ENCODE assay signal across 22 mouse cellular contexts in genomic region chr17:35780362-35780761, GRCm38 (mm10). TPM values are rescaled to one million over a fixed set of nuclear protein-coding genes. Genes with fewer than 3 reads are reported as not detected.
DNase-seq lines count a peak whose midpoint lies in the region; ATAC-seq and TF ChIP-seq lines count a peak whose summit lies in the region.
"Had no signal": no experiment of that assay in that cellular context is flagged by ENCODE, and none has a peak within 500 bp of the region (broad histone marks: within the 10 kb centered on the region; RNA-seq: fewer than 3 reads in every experiment).

No protein-coding gene starts in this region.

- ATAC-seq in lung, embryonic 15.5 days (ENCODE audit: borderline replicate concordance, extremely low read depth, low FRiP score, low TSS enrichment) = no peak
- ATAC-seq: forebrain, embryonic 16.5 days had no signal

- H3K4me2 ChIP-seq in lung, embryonic 15.5 days = no peak overlapping the region
- H3K4me2 ChIP-seq in myocyte (ENCODE audit: low read depth) = peak overlapping the region; percentile 0
- H3K4me2 ChIP-seq: heart, embryonic 15.5 days; hindbrain, embryonic 15.5 days; kidney, embryonic 15.5 days; midbrain, embryonic 11.5 days had no signal

- H3ac ChIP-seq in myocyte (ENCODE audit: control insufficient read depth, insufficient read length) = no peak overlapping the region

- peak overlapping the region; percentile 75; the same call in 1 of the 2 replicates for H3K27ac ChIP-seq in lung, embryonic 15.5 days
- peak overlapping the region; percentile 40; the same call in 1 of the 2 replicates for H3K27ac ChIP-seq in MEL (ENCODE audit: control insufficient read depth, low read depth, low read length)
- H3K27ac ChIP-seq in embryonic fibroblast, embryonic 13.5 days (ENCODE audit: insufficient read depth, low read length) = peak overlapping the region; percentile 11; the same call in 1 of the 2 replicates
- H3K27ac ChIP-seq: forebrain, embryonic 10.5 days; heart, embryonic 15.5 days; hindbrain, embryonic 15.5 days; kidney, embryonic 15.5 days; left cerebral cortex, adult 2 months; liver, embryonic 14.5 days had no signal

- WGBS in lung, embryonic 15.5 days = 91% methylated on average over 7 of the region's 7 CpGs

- no peaks in the 10 kb centered on the region for H3K36me3 ChIP-seq in lung, embryonic 15.5 days
- peaks cover 0 to 19% of the 10 kb centered on the region in 2 experiments; a peak in 2 of 4 replicates for H3K36me3 ChIP-seq in MEL (ENCODE audit: control insufficient read depth in 1 of 2, insufficient read depth in 2 of 2, low read length in 2 of 2)
- no peaks in the 10 kb centered on the region for H3K36me3 ChIP-seq in myocyte (ENCODE audit: control insufficient read depth, insufficient read depth)
- H3K36me3 ChIP-seq: forebrain, embryonic 10.5 days; heart, embryonic 15.5 days; hindbrain, embryonic 15.5 days; kidney, embryonic 15.5 days had no signal

- H3K79me2 ChIP-seq in MEL (ENCODE audit: control insufficient read depth, insufficient read depth, low read length, poor library complexity) (no peaks in the 10 kb centered on the region), myocyte (ENCODE audit: control insufficient read depth, insufficient read depth) (no peaks in the 10 kb centered on the region)

- TF ChIP-seq RAD21 in MEL (IDR thresholded peaks at IDR 0.05; ENCODE audit: low read depth, low read length) = no peak

- no peak for TF ChIP-seq CTCF in MEL (IDR thresholded peaks at IDR 0.05 in 2 of 3, conservative IDR thresholded peaks at IDR 0.05 in 1 of 3; ENCODE audit: control insufficient read depth in 1 of 3, insufficient read depth in 1 of 3, low read depth in 2 of 3, low read length in 3 of 3, poor library complexity in 1 of 3, severe bottlenecking in 1 of 3)
- no peak for TF ChIP-seq CTCF in embryonic fibroblast, embryonic 13.5 days (IDR thresholded peaks at IDR 0.05; ENCODE audit: borderline replicate concordance, insufficient read depth, low read length)

- no peak for TF ChIP-seq POLR2A in MEL (IDR thresholded peaks at IDR 0.05; ENCODE audit: control insufficient read depth in 1 of 2, insufficient read depth in 1 of 2, low read depth in 1 of 2, low read length in 2 of 2, poor library complexity in 1 of 2)
- TF ChIP-seq POLR2A in embryonic fibroblast, embryonic 13.5 days (IDR thresholded peaks at IDR 0.05; ENCODE audit: low read depth, low read length) = no peak
- TF ChIP-seq POLR2A in myocyte (IDR thresholded peaks at IDR 0.05; ENCODE audit: insufficient read length, low read depth) = no peak

- H3K9me3 ChIP-seq in lung, embryonic 15.5 days = no peaks in the 10 kb centered on the region
- no peaks in the 10 kb centered on the region for H3K9me3 ChIP-seq in MEL (replicated peaks; ENCODE audit: insufficient read depth, low read length)
- H3K9me3 ChIP-seq: forebrain, embryonic 10.5 days; heart, embryonic 15.5 days; hindbrain, embryonic 15.5 days; kidney, embryonic 15.5 days had no signal

- peak; percentile 85 to 91 for TF ChIP-seq EP300 in MEL (IDR thresholded peaks at IDR 0.05; ENCODE audit: low read depth in 1 of 2, low read length in 2 of 2)

- no peaks in the 10 kb centered on the region for H3K27me3 ChIP-seq in lung, embryonic 15.5 days
- H3K27me3 ChIP-seq in MEL (ENCODE audit: control insufficient read depth in 1 of 2, insufficient read depth in 2 of 2, low read length in 2 of 2) (no peaks in the 10 kb centered on the region), myocyte (ENCODE audit: control insufficient read depth, insufficient read depth, insufficient read length) (no peaks in the 10 kb centered on the region)
- H3K27me3 ChIP-seq: heart, embryonic 15.5 days; hindbrain, embryonic 15.5 days; kidney, embryonic 15.5 days had no signal

- no peak overlapping the region for H3K4me3 ChIP-seq in lung, embryonic 15.5 days
- H3K4me3 ChIP-seq in MEL (ENCODE audit: control insufficient read depth in 1 of 2, insufficient read depth in 1 of 2, low read depth in 2 of 2, low read length in 2 of 2) = no peak overlapping the region
- H3K4me3 ChIP-seq in embryonic fibroblast, embryonic 13.5 days (ENCODE audit: insufficient read depth, low read length) = no peak overlapping the region
- H3K4me3 ChIP-seq in myocyte = no peak overlapping the region
- H3K4me3 ChIP-seq: forebrain, embryonic 10.5 days; heart, embryonic 15.5 days; hindbrain, embryonic 15.5 days; kidney, embryonic 15.5 days; left cerebral cortex, adult 2 months had no signal

- peaks cover 34% of the 10 kb centered on the region for H3K4me1 ChIP-seq in lung, embryonic 15.5 days
- H3K4me1 ChIP-seq in MEL (ENCODE audit: control insufficient read depth in 1 of 2, insufficient read depth in 2 of 2, low read length in 2 of 2) = peaks cover 3 to 35% of the 10 kb centered on the region in 2 experiments; a peak in 3 of 4 replicates
- peaks cover 22% of the 10 kb centered on the region for H3K4me1 ChIP-seq in embryonic fibroblast, embryonic 13.5 days (ENCODE audit: control insufficient read depth, insufficient read depth, low read length)

- DNase-seq in lung, postnatal 14 days = no peak
- peak; percentile 87 for DNase-seq in MEL (ENCODE audit: low read depth, low spot score)
- DNase-seq in right cerebral cortex, postnatal 36 days (ENCODE audit: low spot score in 2 of 2) = no peak
- no peak for DNase-seq in layer of hippocampus, adult 18-20 months (ENCODE audit: low spot score in 2 of 2)
- DNase-seq: adrenal gland, postnatal 10 days; B cell, adult 2 months; cerebellum, adult 9-10 months; gastrocnemius, postnatal 14 days; heart, postnatal 4 days; kidney, postnatal 4 days; thymus, postnatal 14 days had no signal

- no peak overlapping the region for H3K9ac ChIP-seq in lung, embryonic 15.5 days
- no peak overlapping the region for H3K9ac ChIP-seq in MEL (ENCODE audit: control insufficient read depth, low read depth, low read length, poor library complexity, severe bottlenecking)
- H3K9ac ChIP-seq: heart, embryonic 15.5 days; hindbrain, embryonic 15.5 days; kidney, embryonic 15.5 days; liver, embryonic 14.5 days had no signal

TF ChIP-seq in MEL, 35 proteins besides CTCF, POLR2A, EP300 and RAD21 (continues in another document):
- TF ChIP-seq CHD1 (IDR thresholded peaks at IDR 0.05; ENCODE audit: low read depth, low read length) (no peak), MAZ (IDR thresholded peaks at IDR 0.05; ENCODE audit: low read depth, low read length) (no peak), SIN3A (IDR thresholded peaks at IDR 0.05; ENCODE audit: low read length) (peak; percentile 48; the same call in 1 of the 2 replicates), CHD2 (IDR thresholded peaks at IDR 0.05; ENCODE audit: low read length) (no peak), USF2 (IDR thresholded peaks at IDR 0.05; ENCODE audit: borderline replicate concordance in 1 of 2, insufficient read depth in 1 of 2, low read depth in 1 of 2, low read length in 2 of 2) (no peak), UBTF (IDR thresholded peaks at IDR 0.05; ENCODE audit: borderline replicate concordance, insufficient read depth, low read depth, low read length) (no peak), NRF1 (IDR thresholded peaks at IDR 0.05; ENCODE audit: insufficient read depth, low read depth, low read length, poor library complexity, severe bottlenecking) (no peak), KAT2A (conservative IDR thresholded peaks at IDR 0.05; ENCODE audit: low read depth, low read length) (no peak), SMC3 (IDR thresholded peaks at IDR 0.05; ENCODE audit: low read depth, low read length) (no peak)

TF ChIP-seq in myocyte, 11 proteins besides CTCF, POLR2A, EP300 and RAD21:
- TF ChIP-seq SRF (IDR thresholded peaks at IDR 0.05; ENCODE audit: control insufficient read depth, insufficient read length, low read depth) (no peak), MYOG (IDR thresholded peaks at IDR 0.05; ENCODE audit: control insufficient read depth in 1 of 3, insufficient read depth in 1 of 3, insufficient read length in 2 of 3, low read depth in 2 of 3) (no peak), MYOD1 (IDR thresholded peaks at IDR 0.05; ENCODE audit: control insufficient read depth in 1 of 3, insufficient read length in 2 of 3, low read depth in 2 of 3) (no peak), REST (IDR thresholded peaks at IDR 0.05; ENCODE audit: insufficient read depth, insufficient read length) (no peak), POLR2AphosphoS2 (IDR thresholded peaks at IDR 0.05; ENCODE audit: insufficient read length, low read depth) (no peak), CEBPB (IDR thresholded peaks at IDR 0.05; ENCODE audit: insufficient read depth, poor library complexity, severe bottlenecking) (no peak), TCF12 (IDR thresholded peaks at IDR 0.05; ENCODE audit: insufficient read depth, poor library complexity, severe bottlenecking) (no peak), E2F4 (IDR thresholded peaks at IDR 0.05; ENCODE audit: insufficient read depth) (no peak)

RNA-seq across cellular contexts. Expression of gene Ier3, which starts 41.1 kb away (rescaled TPM):
- polyA plus RNA-seq in lung, embryonic 15.5 days (2015; fragmentation: Nextera tagmentation; extraction: Ambion mirVana) = 17.9 and 21.0 TPM in 2 replicates
- total RNA-seq in MEL (2012; rRNA removed) = 5.5 and 8.4 TPM in 2 replicates
- 10 to 100 TPM in 1 of 2 experiments, not detected in 1; 12.2 TPM for polyA plus RNA-seq in MEL (2012; ENCODE audit: insufficient read depth in 1 of 2, insufficient read length in 2 of 2, low read depth in 1 of 2, low replicate concordance in 2 of 2, missing spikeins in 1 of 2)
- polyA plus RNA-seq in embryonic fibroblast, embryonic 13.5 days (2011; ENCODE audit: insufficient read length, low read depth, missing spikeins) = 82.6 and 120 TPM in 2 replicates
- polyA plus RNA-seq in myocyte (2012; fragmentation: generic; extraction: Trizol) = 45.1 TPM
- 1 to 10 TPM; 5.2 to 6.0 TPM for total RNA-seq in layer of hippocampus, adult 18-20 months (2021)

RNA-seq across cellular contexts. Expression of gene Flot1, which starts 42.7 kb away (rescaled TPM):
- polyA plus RNA-seq in lung, embryonic 15.5 days (2015; fragmentation: Nextera tagmentation; extraction: Ambion mirVana) = 50.1 and 54.4 TPM in 2 replicates
- 38.1 and 39.5 TPM in 2 replicates for total RNA-seq in MEL (2012; rRNA removed)
- 10 to 100 TPM in 1 of 2 experiments, not detected in 1; 64.1 TPM for polyA plus RNA-seq in MEL (2012; ENCODE audit: insufficient read depth in 1 of 2, insufficient read length in 2 of 2, low read depth in 1 of 2, low replicate concordance in 2 of 2, missing spikeins in 1 of 2)
- 66.3 and 78.7 TPM in 2 replicates for polyA plus RNA-seq in embryonic fibroblast, embryonic 13.5 days (2011; ENCODE audit: insufficient read length, low read depth, missing spikeins)
- polyA plus RNA-seq in myocyte (2012; fragmentation: generic; extraction: Trizol) = 107 TPM
- 100 to 1,000 TPM; 122 to 131 TPM for total RNA-seq in layer of hippocampus, adult 18-20 months (2021)

RNA-seq across cellular contexts. Expression of gene Tubb5, which starts 57.7 kb away (rescaled TPM):
- 1,042 and 1,079 TPM in 2 replicates for polyA plus RNA-seq in lung, embryonic 15.5 days (2015; fragmentation: Nextera tagmentation; extraction: Ambion mirVana)
- total RNA-seq in MEL (2012; rRNA removed) = 1,137 and 1,211 TPM in 2 replicates
- polyA plus RNA-seq in MEL (2012; ENCODE audit: insufficient read depth in 1 of 2, insufficient read length in 2 of 2, low read depth in 1 of 2, low replicate concordance in 2 of 2, missing spikeins in 1 of 2) = 1,000 to 10,000 TPM; 1,040 to 1,575 TPM
- polyA plus RNA-seq in embryonic fibroblast, embryonic 13.5 days (2011; ENCODE audit: insufficient read length, low read depth, missing spikeins) = 856 and 947 TPM in 2 replicates
- 692 TPM for polyA plus RNA-seq in myocyte (2012; fragmentation: generic; extraction: Trizol)
- 100 to 1,000 TPM; 326 to 341 TPM for total RNA-seq in layer of hippocampus, adult 18-20 months (2021)

Comparison
In these comparisons a context has a peak if more than half of its experiments do, and no peak if none do; other contexts are left out.
1. H3K27ac ChIP-seq: peak in every context shown above with its lines; median percentile 75 in lung, embryonic 15.5 days; 40 in MEL; 11 in embryonic fibroblast, embryonic 13.5 days.